Mouse (Mus musculus): ENCODE data around the gene Icmt. TPM values are rescaled to one million over a fixed set of nuclear protein-coding genes. Genes with fewer than 3 reads are reported as not detected.

Gene Icmt
- 11.8 and 14.4 TPM in 2 replicates for polyA plus RNA-seq (2016; fragmentation: Nextera tagmentation; extraction: Ambion mirVana)

DNA sequence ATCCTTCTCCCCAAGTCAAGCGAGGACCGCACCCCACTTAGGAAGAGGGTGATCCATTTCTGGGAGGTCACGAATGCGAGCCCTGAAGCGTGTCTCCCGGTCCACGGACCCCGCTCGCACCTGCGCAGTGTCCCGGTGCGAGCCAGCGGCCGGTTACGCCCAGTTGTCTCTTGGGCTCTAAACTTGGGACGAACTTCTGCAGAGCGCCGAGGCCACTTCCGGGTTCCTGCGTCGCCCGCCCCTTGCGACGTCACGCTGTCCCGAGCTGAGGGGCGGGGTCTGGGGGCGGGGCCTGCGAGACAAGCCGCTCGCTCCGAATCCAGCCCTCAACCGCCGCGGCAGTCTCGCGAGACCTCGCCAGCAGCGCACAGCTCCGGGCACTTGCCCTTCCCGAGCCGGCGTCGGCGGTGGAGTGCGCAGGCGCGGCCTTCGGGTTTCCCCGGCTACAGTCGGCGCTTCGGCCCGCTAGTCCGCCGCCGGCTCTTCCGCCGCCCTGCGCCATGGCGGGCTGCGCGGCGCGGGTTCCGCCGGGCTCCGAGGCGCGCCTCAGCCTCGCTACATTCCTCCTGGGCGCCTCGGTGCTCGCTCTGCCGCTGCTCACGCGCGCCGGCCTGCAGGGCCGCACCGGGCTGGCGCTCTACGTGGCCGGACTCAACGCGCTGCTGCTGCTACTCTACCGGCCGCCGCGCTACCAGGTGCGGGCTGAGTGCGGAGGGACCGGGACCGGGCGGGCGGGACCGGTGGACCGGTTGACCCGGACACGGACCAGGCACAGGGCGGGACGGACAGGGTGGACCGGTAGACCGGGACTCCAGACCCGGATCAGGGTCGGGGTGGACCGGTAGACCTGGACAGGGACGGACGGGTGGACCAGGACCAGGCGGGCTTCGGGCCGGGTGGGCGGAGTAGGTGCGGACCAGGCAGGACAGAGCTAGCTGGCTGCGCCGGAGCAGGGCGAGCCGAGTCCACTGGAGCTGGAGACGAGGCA is at the start of gene Icmt:
TSS of gene Icmt (plus strand) at position 354 of the 988 bp plus-strand sequence.
- WGBS (ENCODE audit: insufficient replicate concordance) = under 1% methylated on average over 119 of the region's 119 CpGs

DNA sequence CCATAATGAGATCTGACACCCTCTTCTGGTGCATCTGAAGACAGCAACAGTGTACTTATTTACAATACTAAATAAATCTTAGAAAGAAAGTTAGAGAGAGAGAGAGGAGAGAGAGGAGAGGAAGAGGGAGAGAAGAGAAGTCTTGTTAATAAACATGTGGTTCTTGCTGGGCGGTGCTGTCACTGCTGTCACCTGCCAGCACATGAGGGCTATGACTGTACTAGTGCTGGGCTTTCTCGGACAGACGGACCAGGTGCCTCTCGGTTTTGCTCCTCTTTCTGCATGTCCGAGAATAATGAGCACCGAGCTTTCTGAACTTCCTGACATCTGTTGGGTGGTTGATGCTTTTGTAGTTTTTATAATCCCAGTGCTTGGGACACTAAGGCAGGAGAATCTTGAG is 46.4 kb upstream of the Icmt start:
- Histone ChIP-seq H3K9ac (no peak overlapping the region), H3K4me2 (no peak overlapping the region), H3K27ac (no peak overlapping the region), H3K4me3 (no peak overlapping the region), H3K27me3 (replicated peaks) (no peaks in the 10 kb centered on the region), H3K4me1 (peaks cover 22% of the 10 kb centered on the region), H3K9me3 (replicated peaks) (no peaks in the 10 kb centered on the region), H3K36me3 (peaks cover 4% of the 10 kb centered on the region; the same call in 1 of the 2 replicates)
- WGBS (ENCODE audit: insufficient replicate concordance) = 75% methylated on average over 6 of the region's 6 CpGs
- ATAC-seq = no peak

More for the DNA sequence above, at the start of gene Icmt:
- Histone ChIP-seq H3K36me3 (peaks cover 31% of the 10 kb centered on the region), H3K4me2 (peak within 1 kb of the TSS; percentile 91), H3K4me1 (peaks cover 31% of the 10 kb centered on the region), H3K9ac (peak within 1 kb of the TSS; percentile 96), H3K9me3 (replicated peaks) (no peaks in the 10 kb centered on the region), H3K27me3 (replicated peaks) (peaks cover 21% of the 10 kb centered on the region), H3K4me3 (peak within 1 kb of the TSS; percentile 97), H3K27ac (peak within 1 kb of the TSS; percentile 91)
- peak; percentile 94 for ATAC-seq

DNA sequence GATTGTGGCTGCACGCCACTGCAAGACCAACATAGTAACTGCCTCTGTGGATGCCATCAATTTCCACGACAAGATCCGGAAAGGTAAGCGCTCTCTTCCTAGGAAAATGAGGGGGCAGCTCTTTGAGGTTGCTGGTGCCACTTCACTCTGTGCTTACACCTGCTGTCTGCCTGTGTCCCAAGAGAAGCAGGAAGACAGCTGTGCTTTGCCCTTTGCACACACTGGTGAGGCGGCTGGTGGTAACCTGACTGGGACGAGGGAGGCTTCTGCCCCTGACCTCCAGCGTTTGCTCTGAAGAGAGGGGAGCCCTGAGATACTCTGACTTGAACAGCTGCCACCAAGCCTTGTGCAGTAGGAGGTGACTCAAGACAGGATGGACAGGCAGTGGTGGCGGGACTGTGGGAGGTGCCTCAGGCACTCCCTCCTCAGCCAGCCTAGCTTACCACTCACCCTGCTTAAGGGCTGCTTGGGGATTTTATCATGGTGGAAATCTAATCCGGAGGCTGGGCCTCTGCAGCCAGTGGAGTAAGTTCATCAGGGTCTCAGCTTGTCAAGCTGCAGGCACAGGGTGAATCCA is 43.8 kb upstream of the Icmt start:
- no peaks in the 10 kb centered on the region for H3K27me3 ChIP-seq (replicated peaks)
- peaks cover 4% of the 10 kb centered on the region; the same call in 1 of the 2 replicates for H3K36me3 ChIP-seq
- peaks cover 26% of the 10 kb centered on the region for H3K4me1 ChIP-seq
- WGBS (ENCODE audit: insufficient replicate concordance) = 65% methylated on average over 9 of the region's 9 CpGs
- H3K4me2 ChIP-seq = no peak overlapping the region
- H3K4me3 ChIP-seq = no peak overlapping the region
- H3K9me3 ChIP-seq (replicated peaks) = no peaks in the 10 kb centered on the region
- H3K27ac ChIP-seq = no peak overlapping the region
- no peak for ATAC-seq
- H3K9ac ChIP-seq = no peak overlapping the region

DNA sequence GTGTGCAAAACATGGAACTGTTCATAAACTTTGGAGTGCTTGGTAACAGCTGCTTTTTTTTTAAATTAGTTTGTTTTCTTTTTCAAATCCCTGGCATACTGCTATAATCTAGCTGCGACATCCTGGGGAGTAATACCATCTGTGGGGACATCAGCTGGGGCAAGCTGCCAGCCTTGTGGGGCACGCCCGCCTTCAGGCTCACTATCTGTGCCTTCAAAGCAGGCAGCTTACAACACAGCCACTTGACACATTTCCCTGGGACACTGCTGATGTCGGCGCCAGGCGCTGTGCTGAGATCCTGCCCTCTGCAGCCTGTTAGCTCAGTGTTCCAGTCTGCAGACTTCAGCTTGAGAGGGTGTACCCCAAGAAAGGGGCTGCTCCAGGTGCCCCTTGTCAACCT is 40.0 kb upstream of the Icmt start:
- Histone ChIP-seq H3K4me3 (no peak overlapping the region), H3K4me2 (no peak overlapping the region), H3K36me3 (peaks cover 4% of the 10 kb centered on the region; the same call in 1 of the 2 replicates), H3K27me3 (replicated peaks) (no peaks in the 10 kb centered on the region), H3K9ac (no peak overlapping the region; the same call in 1 of the 2 replicates), H3K9me3 (replicated peaks) (no peaks in the 10 kb centered on the region), H3K27ac (peak overlapping the region; percentile 64), H3K4me1 (peaks cover 37% of the 10 kb centered on the region)
- ATAC-seq = peak; percentile 84
- WGBS (ENCODE audit: insufficient replicate concordance) = 42% methylated on average over 6 of the region's 6 CpGs

GRCm38 (mm10) chr4:152260451-152260850 is 36.6 kb upstream of the Icmt start:
- H3K27ac ChIP-seq = no peak overlapping the region
- no peak overlapping the region for H3K9ac ChIP-seq
- no peaks in the 10 kb centered on the region for H3K27me3 ChIP-seq (replicated peaks)
- no peak overlapping the region for H3K4me3 ChIP-seq
- ATAC-seq = no peak
- no peak overlapping the region for H3K4me2 ChIP-seq
- H3K4me1 ChIP-seq = peaks cover 55% of the 10 kb centered on the region
- H3K36me3 ChIP-seq = peaks cover 3% of the 10 kb centered on the region; the same call in 1 of the 2 replicates
- H3K9me3 ChIP-seq (replicated peaks) = no peaks in the 10 kb centered on the region
- WGBS (ENCODE audit: insufficient replicate concordance) = 86% methylated on average over 8 of the region's 8 CpGs

- Histone ChIP-seq H3K4me1 (peaks cover 47% of the 10 kb centered on the region), H3K4me3 (no peak overlapping the region), H3K36me3 (peaks cover 3% of the 10 kb centered on the region; the same call in 1 of the 2 replicates), H3K27ac (peak overlapping the region; percentile 83), H3K9me3 (replicated peaks) (no peaks in the 10 kb centered on the region), H3K27me3 (replicated peaks) (no peaks in the 10 kb centered on the region), H3K4me2 (no peak overlapping the region), H3K9ac (no peak overlapping the region)
- no peak for ATAC-seq
- 63% methylated on average over 9 of the region's 9 CpGs for WGBS (ENCODE audit: insufficient replicate concordance)
Observed at GRCm38 (mm10) chr4:152262187-152262586, 34.8 kb upstream of the Icmt start.

GRCm38 (mm10) chr4:152263089-152263488 is 33.9 kb upstream of the Icmt start:
- no peaks in the 10 kb centered on the region for H3K27me3 ChIP-seq (replicated peaks)
- peaks cover 7% of the 10 kb centered on the region; the same call in 1 of the 2 replicates for H3K36me3 ChIP-seq
- peak overlapping the region; percentile 59 for H3K4me2 ChIP-seq
- peaks cover 40% of the 10 kb centered on the region for H3K4me1 ChIP-seq
- H3K27ac ChIP-seq = peak overlapping the region; percentile 83
- no peaks in the 10 kb centered on the region for H3K9me3 ChIP-seq (replicated peaks)
- peak overlapping the region; percentile 51 for H3K9ac ChIP-seq
- peak; percentile 64 for ATAC-seq
- 0 out of 2 replicates have a peak overlapping the region, but pooled peaks have one; percentile 5 for H3K4me3 ChIP-seq
- WGBS (ENCODE audit: insufficient replicate concordance) = 46% methylated on average over 9 of the region's 9 CpGs

DNA sequence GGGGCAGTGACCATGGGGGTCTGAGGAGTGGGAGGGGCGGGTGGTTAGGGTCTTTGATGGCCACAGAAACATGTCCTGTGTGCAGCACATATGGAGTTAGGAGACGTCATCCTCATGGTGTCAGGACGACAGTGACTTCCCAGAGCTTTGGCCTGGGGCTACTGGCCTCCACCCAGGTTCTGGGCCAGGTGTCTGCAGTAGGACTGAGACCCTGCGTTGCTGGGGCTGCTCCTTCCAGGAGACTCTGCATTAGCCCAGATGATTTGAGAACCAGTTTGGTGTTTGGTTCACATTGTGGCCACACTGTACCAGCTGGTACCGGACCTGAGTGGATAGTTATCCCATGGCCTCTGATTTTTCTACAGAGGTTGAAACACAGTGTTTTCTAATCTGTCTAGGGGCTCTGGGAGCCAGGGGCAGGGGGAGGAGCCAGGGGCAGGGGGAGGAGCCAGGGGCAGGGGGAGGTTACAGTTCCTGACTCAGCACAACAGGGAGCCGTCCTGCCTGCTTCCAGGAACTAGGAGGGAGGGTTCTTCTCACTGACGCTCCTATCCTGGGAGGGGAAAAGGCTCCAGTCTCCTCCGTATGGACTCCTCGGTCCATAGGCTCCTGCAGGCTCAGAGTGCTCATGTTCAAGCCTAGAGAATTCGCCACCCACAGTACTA is 33.4 kb upstream of the Icmt start:
- peak overlapping the region; percentile 83 for H3K27ac ChIP-seq

GRCm38 (mm10) chr4:152264177-152264530 is 32.9 kb upstream of the Icmt start:
- WGBS (ENCODE audit: insufficient replicate concordance) = 51% methylated on average over 4 of the region's 4 CpGs
- peak overlapping the region; percentile 53 for H3K9ac ChIP-seq
- peaks cover 10% of the 10 kb centered on the region; the same call in 1 of the 2 replicates for H3K36me3 ChIP-seq
- no peaks in the 10 kb centered on the region for H3K27me3 ChIP-seq (replicated peaks)
- peak overlapping the region; percentile 83 for H3K27ac ChIP-seq
- peak overlapping the region; percentile 59 for H3K4me2 ChIP-seq
- peaks cover 40% of the 10 kb centered on the region for H3K4me1 ChIP-seq
- H3K9me3 ChIP-seq (replicated peaks) = no peaks in the 10 kb centered on the region
- H3K4me3 ChIP-seq = 0 out of 2 replicates have a peak overlapping the region, but pooled peaks have one; percentile 5
- ATAC-seq = peak; percentile 13

More for the DNA sequence above, 33.4 kb upstream of the Icmt start:
- Histone ChIP-seq H3K4me3 (0 out of 2 replicates have a peak overlapping the region, but pooled peaks have one; percentile 5), H3K9me3 (replicated peaks) (no peaks in the 10 kb centered on the region), H3K4me2 (peak overlapping the region; percentile 59), H3K4me1 (peaks cover 40% of the 10 kb centered on the region), H3K9ac (peak overlapping the region; percentile 53), H3K36me3 (peaks cover 10% of the 10 kb centered on the region; the same call in 1 of the 2 replicates), H3K27me3 (replicated peaks) (no peaks in the 10 kb centered on the region)
- 29% methylated on average over 10 of the region's 10 CpGs for WGBS (ENCODE audit: insufficient replicate concordance)
- peak; percentile 86 for ATAC-seq

DNA sequence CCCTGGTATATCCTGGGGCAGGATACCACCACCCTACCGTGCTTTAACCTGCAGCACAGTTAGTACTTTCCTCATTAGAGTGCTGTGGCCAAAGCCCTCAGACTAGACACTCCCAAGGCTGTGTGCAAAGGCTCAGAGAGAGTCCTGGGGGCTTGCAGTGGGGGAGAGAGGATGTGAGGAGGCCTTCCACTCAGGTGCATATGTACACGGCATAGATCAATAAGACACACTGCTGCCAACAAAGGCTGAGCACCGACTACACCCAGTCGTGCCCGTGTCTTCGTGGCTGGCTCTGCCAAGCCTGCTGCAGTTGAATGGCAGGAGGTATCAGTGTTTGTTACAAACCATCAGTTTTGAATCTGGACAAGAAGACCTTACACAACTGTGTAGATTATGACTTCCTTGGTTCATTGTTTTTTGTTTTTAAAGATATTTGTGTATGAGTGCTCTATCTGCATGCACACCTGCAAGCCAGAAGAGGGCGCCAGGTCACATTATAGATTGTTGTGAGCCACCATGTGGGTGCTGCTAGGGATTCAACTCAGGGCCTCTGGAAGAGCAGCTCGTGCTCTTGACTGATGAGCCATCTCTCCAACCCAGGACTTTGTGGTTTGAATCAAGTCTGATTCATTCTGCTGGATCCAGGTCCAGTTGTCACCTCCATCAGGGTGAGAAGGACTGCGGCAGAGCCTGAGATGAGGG is 32.0 kb upstream of the Icmt start:
- H3K27me3 ChIP-seq (replicated peaks) = no peaks in the 10 kb centered on the region
- ATAC-seq = no peak
- H3K27ac ChIP-seq = peak overlapping the region; percentile 83; the same call in 1 of the 2 replicates
- H3K9ac ChIP-seq = no peak overlapping the region
- no peak overlapping the region for H3K4me3 ChIP-seq
- no peaks in the 10 kb centered on the region for H3K9me3 ChIP-seq (replicated peaks)
- no peak overlapping the region for H3K4me2 ChIP-seq
- 77% methylated on average over 9 of the region's 9 CpGs for WGBS (ENCODE audit: insufficient replicate concordance)
- peaks cover 40% of the 10 kb centered on the region for H3K4me1 ChIP-seq
- H3K36me3 ChIP-seq = peaks cover 10% of the 10 kb centered on the region; the same call in 1 of the 2 replicates

- no peak overlapping the region for H3K27ac ChIP-seq
- WGBS (ENCODE audit: insufficient replicate concordance) = 71% methylated on average over 5 of the region's 5 CpGs
- H3K27me3 ChIP-seq (replicated peaks) = no peaks in the 10 kb centered on the region; the same call in 1 of the 2 replicates
- peaks cover 10% of the 10 kb centered on the region; the same call in 1 of the 2 replicates for H3K36me3 ChIP-seq
- no peak overlapping the region for H3K4me3 ChIP-seq
- H3K4me1 ChIP-seq = peaks cover 40% of the 10 kb centered on the region
- H3K4me2 ChIP-seq = no peak overlapping the region
- ATAC-seq = no peak
- no peak overlapping the region for H3K9ac ChIP-seq
- no peaks in the 10 kb centered on the region for H3K9me3 ChIP-seq (replicated peaks)
Observed at GRCm38 (mm10) chr4:152265791-152266190, 31.2 kb upstream of the Icmt start.
